Mouse (Mus musculus) C2C12 (cell line): ENCODE data around the gene Gdpgp1.

Experiments
- CTCF ChIP-seq: IDR thresholded peaks from one replicate; pipeline ENCODE4 v1.5.1; 2011; ENCODE audit not compliant: control insufficient read depth, insufficient read depth, insufficient read length
- FOSL1 ChIP-seq: IDR thresholded peaks from one replicate; pipeline ENCODE4 v1.8.0; 2011; ENCODE audit warnings: mild to moderate bottlenecking, low read length; ENCODE audit not compliant: poor library complexity, insufficient read depth, severe bottlenecking
- USF1 ChIP-seq: IDR thresholded peaks from one replicate; pipeline ENCODE4 v1.6.1; 2011; ENCODE audit warnings: low read depth, mild to moderate bottlenecking, control low read depth, moderate library complexity

GRCm38 (mm10) chr7:80280998-80281397 lies 48.3 kb downstream of the Gdpgp1 start:
- TF ChIP-seq FOSL1 = no peak
- no peak for TF ChIP-seq USF1
- no peak for TF ChIP-seq CTCF
